ENCODE assay signal across 11 mouse cellular contexts in genomic region chr10:60690960-60691359, GRCm38 (mm10). TPM values are rescaled to one million over a fixed set of nuclear protein-coding genes. Genes with fewer than 3 reads are reported as not detected.
DNase-seq lines count a peak whose midpoint lies in the region; ATAC-seq and TF ChIP-seq lines count a peak whose summit lies in the region.
"Had no signal": no experiment of that assay in that cellular context is flagged by ENCODE, and none has a peak within 500 bp of the region (broad histone marks: within the 10 kb centered on the region; RNA-seq: fewer than 3 reads in every experiment).

No protein-coding gene starts in this region.

- no peak for TF ChIP-seq CTCF in E14TG2a.4 (conservative IDR thresholded peaks at IDR 0.05; ENCODE audit: low read length)

- H3K27me3 ChIP-seq in kidney, embryonic 14.5 days (ENCODE audit: control insufficient read depth, insufficient read depth, low read length), result peaks cover 33% of the 10 kb centered on the region
- peaks cover 55% of the 10 kb centered on the region for H3K27me3 ChIP-seq in E14TG2a.4 (ENCODE audit: insufficient read depth, low read length)
- H3K27me3 ChIP-seq in midbrain, embryonic 15.5 days (replicated peaks), result peaks cover 34% of the 10 kb centered on the region

- no peak for ATAC-seq in kidney, embryonic 14.5 days (ENCODE audit: low FRiP score, low TSS enrichment)
- peak; percentile 66 for ATAC-seq in megakaryocyte, adult 5-6 weeks (ENCODE audit: poor library complexity, severe bottlenecking)
- no peak for ATAC-seq in midbrain, embryonic 15.5 days (replicated peaks)
- ATAC-seq in cerebellum, adult (ENCODE audit: insufficient number of reproducible peaks, low FRiP score, low TSS enrichment), result no peak

- H3K27ac ChIP-seq in kidney, embryonic 14.5 days (ENCODE audit: low read depth, low read length), result no peak overlapping the region
- H3K27ac ChIP-seq in midbrain, embryonic 15.5 days, result no peak overlapping the region
- H3K27ac ChIP-seq: hindbrain, embryonic 15.5 days had no signal

- H3K9me3 ChIP-seq in kidney, embryonic 14.5 days (ENCODE audit: control insufficient read depth, low read length), result no peaks in the 10 kb centered on the region
- no peaks in the 10 kb centered on the region for H3K9me3 ChIP-seq in E14TG2a.4 (ENCODE audit: low read length)
- no peaks in the 10 kb centered on the region for H3K9me3 ChIP-seq in midbrain, embryonic 15.5 days
- H3K9me3 ChIP-seq: hindbrain, embryonic 15.5 days had no signal

- DNase-seq in kidney, postnatal 10 days, result peak; percentile 48
- DNase-seq in adrenal gland, postnatal 25 days, result peak; percentile 17
- no peak for DNase-seq in left cerebral cortex, postnatal 36 days (ENCODE audit: low spot score in 2 of 2)

- H3K4me3 ChIP-seq in kidney, embryonic 14.5 days (ENCODE audit: low read length), result no peak overlapping the region
- peak overlapping the region; percentile 61 for H3K4me3 ChIP-seq in E14TG2a.4 (replicated peaks; ENCODE audit: low read length)
- no peak overlapping the region for H3K4me3 ChIP-seq in midbrain, embryonic 15.5 days
- H3K4me3 ChIP-seq: hindbrain, embryonic 15.5 days had no signal

- intact Hi-C loops in left cerebral cortex, postnatal 36 days (cut with DNase I), result no loop called here

- no peaks in the 10 kb centered on the region for H3K36me3 ChIP-seq in kidney, embryonic 14.5 days (ENCODE audit: control insufficient read depth, insufficient read depth, low read length)
- H3K36me3 ChIP-seq in E14TG2a.4 (ENCODE audit: insufficient read depth, low read length), result no peaks in the 10 kb centered on the region
- H3K36me3 ChIP-seq in midbrain, embryonic 15.5 days (replicated peaks), result no peaks in the 10 kb centered on the region
- H3K36me3 ChIP-seq: hindbrain, embryonic 15.5 days had no signal

- H3K4me1 ChIP-seq in kidney, embryonic 14.5 days (ENCODE audit: control insufficient read depth, insufficient read depth, low read length), result peaks cover 14% of the 10 kb centered on the region
- H3K4me1 ChIP-seq in E14TG2a.4 (replicated peaks; ENCODE audit: low read depth, low read length), result peaks cover 27% of the 10 kb centered on the region
- H3K4me1 ChIP-seq in midbrain, embryonic 15.5 days, result peaks cover 15% of the 10 kb centered on the region

- WGBS in kidney, embryonic 14.5 days, result 44% methylated on average over 6 of the region's 6 CpGs
- 57% methylated on average over 6 of the region's 6 CpGs for WGBS in midbrain, embryonic 15.5 days

- H3K4me2 ChIP-seq in kidney, embryonic 14.5 days (replicated peaks; ENCODE audit: low read depth, low read length), result no peak overlapping the region
- no peak overlapping the region for H3K4me2 ChIP-seq in midbrain, embryonic 15.5 days
- H3K4me2 ChIP-seq: hindbrain, embryonic 15.5 days; midbrain, embryonic 11.5 days had no signal

- H3K9ac ChIP-seq in kidney, embryonic 14.5 days (ENCODE audit: low read depth, low read length), result no peak overlapping the region
- no peak overlapping the region for H3K9ac ChIP-seq in midbrain, embryonic 15.5 days
- H3K9ac ChIP-seq: hindbrain, embryonic 15.5 days had no signal

RNA-seq across cellular contexts. Expression of gene Cdh23, which starts 5.3 kb away (rescaled TPM):
- polyA plus RNA-seq in kidney, embryonic 14.5 days (2014; fragmentation: Nextera tagmentation; extraction: Ambion mirVana), result 0.57 and 0.89 TPM in 2 replicates
- 2.2 and 2.8 TPM in 2 replicates for total RNA-seq in adrenal gland, postnatal 25 days (2021)
- total RNA-seq in megakaryocyte, adult 5-6 weeks (2015), result 0.16 and 0.36 TPM in 2 replicates
- 0.29 and 0.77 TPM in 2 replicates for total RNA-seq in megakaryocyte, adult 5-6 weeks (2017)
- 6.7 and 7.8 TPM in 2 replicates for polyA plus RNA-seq in midbrain, embryonic 15.5 days (2015; fragmentation: Nextera tagmentation; extraction: Ambion mirVana)
- total RNA-seq in left cerebral cortex, postnatal 36 days (2021), result 1 to 10 TPM; 1.7 to 1.8 TPM
- total RNA-seq: liver, adult 2 months had no signal
- polyA plus RNA-seq: liver, adult 2 months had no signal

Comparison
In these comparisons a context has a peak if more than half of its experiments do, and no peak if none do; other contexts are left out.
1. DNase-seq: peak in kidney, postnatal 10 days (single experiment) and adrenal gland, postnatal 25 days (single experiment); none in left cerebral cortex, postnatal 36 days (0 of 2).